Mouse (Mus musculus) cortical plate, adult 2 months (tissue): ENCODE results near the gene Ruvbl2.

ENCODE experiments used
- CTCF ChIP-seq: fragments of 200-500 bp; IDR thresholded peaks from 2 replicates; pipeline ENCODE4 v1.5.1; 2011; ENCODE audit warnings: mild to moderate bottlenecking, control low read depth, low read length; ENCODE audit not compliant: insufficient read depth; ENCODE audit errors: extremely low read depth
- POLR2A ChIP-seq: fragments of 200-500 bp; IDR thresholded peaks from 2 replicates; pipeline ENCODE4 v1.6.1; 2011; ENCODE audit warnings: mild to moderate bottlenecking, low read length, control low read depth; ENCODE audit not compliant: insufficient read depth; ENCODE audit errors: extremely low read depth

- TF ChIP-seq POLR2A (no peak; the same call in 1 of the 2 replicates), CTCF (no peak)
Observed at GRCm38 (mm10) chr7:45458748-45459563, 21.1 kb upstream of the Ruvbl2 start.
